Mouse (Mus musculus): ENCODE results near the gene Gm14412.
"Not testable (repeated sequence)": the region's sequence is repeated elsewhere in the genome, so short reads cannot be mapped to it uniquely, and the experiment has no call there.

Gene Gm14412

DNA sequence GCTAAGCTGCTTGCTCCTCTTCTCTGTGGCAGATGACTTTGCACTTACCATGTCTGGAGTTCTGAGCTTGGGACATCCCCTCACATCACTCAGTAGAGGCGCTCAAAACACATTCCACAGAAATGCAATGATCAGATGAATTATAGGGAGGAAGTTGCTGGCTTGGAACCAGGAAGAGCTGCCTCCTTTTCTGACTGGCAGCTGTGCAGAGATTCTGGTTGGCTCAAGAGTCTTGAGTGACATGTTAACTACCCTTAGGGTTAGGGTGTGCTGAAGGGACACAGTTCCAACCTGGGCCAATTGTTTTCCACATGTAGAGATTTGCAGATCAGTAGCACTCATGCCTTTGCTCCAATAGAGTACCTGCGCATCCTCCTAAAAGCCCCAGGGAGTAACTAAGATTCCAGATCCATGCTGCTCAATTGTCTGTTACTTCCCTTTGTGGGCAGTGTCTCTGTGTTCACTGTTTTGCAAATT, at the start of gene Gm14412:
Gm14412 (minus strand) TSS at position 51 of the 477 bp plus-strand sequence.
- not testable (repeated sequence) for DNase-seq (ENCODE audit: low spot score in 2 of 2)

DNA sequence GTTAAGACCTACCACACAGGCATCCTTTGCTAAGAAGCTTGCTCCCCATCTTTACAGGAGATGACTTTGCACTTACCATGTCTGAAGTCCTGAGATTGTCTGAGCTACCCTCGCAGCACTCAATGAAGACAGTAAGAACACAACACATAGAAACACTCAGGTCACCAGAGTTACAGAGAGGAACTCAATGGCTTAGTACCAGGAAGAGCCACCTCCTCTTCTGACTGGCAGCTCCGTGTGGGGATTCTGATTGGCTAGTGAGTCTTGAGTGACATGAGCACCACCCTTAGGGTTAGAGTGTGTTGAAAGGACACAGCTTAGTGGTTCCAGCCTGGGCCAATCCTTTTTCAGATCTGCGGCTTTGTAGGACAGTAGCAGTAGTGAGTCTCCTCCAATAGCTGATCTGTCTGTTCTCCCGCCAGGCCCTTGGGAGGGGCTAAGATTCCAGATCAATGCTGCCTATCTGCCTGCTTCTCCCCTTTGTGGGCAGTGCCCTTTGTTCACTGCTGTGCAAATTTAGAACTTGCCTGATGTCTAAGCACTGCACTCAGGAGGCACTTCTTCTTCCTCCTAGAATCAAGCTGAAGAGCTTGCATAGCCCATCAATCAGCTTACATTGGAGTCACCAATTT, 5.7 kb upstream of the Gm14412 start:
- DNase-seq (ENCODE audit: low spot score in 2 of 2), result not testable (repeated sequence)

DNA sequence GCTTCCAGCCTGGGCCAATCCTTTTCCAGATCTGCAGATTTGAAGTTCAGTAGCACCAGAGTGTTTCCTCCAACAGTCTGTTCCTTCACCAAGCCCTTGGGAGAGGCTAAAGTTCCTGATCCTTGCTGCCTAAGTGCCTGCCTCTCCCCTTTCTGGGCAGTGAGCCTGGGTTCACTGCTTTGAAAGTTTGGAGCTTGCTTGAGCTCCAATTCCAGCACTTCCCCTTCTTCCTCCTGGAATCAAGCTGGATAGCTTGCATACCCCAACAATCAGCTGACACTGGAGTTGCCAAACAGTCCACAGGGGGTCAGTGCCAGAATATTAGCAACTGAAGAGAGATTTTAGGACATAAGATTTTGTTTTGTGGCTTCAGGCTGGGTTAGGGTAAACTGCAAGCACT, 2.7 kb downstream of the Gm14412 start:
- not testable (repeated sequence) for DNase-seq (ENCODE audit: low spot score in 2 of 2)

DNA sequence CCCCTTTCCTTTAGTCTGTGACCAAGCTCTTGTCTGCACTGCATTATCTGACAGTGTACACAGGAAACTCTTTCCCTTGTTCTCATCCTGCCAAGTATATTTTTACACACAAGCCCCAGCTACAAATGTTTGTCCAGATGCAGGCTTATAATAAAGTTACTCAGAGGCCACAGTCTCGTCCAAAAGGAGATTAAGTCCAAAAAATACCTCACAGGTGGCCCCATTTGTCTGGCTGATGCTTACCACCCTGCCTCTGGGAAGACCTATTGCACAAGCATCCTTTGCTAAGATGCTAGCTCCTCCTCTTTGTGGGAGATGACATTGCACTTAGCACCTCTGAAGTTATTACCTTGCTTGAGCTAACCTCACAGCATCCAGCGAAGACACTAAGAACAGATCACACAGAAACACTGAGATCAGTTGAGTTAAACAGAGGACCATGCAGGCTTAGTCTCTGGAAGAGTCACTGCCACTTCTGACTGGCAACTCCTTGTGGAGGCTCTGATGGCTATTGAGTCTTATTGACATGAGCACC, 3.3 kb downstream of the Gm14412 start:
- DNase-seq (ENCODE audit: low spot score in 2 of 2), result not testable (repeated sequence)

DNA sequence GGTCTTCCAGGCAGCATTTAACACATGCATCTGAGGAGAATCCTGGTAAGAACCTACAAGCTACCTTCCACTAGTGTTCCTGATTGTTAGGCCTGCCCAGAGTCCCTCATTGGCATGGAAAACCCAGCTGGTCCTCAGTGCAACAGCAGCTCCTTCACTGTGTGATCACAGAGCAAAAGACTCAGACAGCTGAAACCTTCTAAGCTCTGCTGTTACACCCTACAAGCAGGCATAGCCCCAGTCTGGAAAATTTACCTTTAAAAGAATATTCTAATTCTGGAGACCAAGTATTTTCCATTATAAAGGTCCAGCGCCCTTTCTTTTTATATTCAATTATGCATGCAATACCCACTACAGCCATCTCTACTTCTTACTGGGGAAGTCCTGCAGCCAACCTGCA, 5.1 kb downstream of the Gm14412 start:
- DNase-seq (ENCODE audit: low spot score in 2 of 2), result no peak

DNA sequence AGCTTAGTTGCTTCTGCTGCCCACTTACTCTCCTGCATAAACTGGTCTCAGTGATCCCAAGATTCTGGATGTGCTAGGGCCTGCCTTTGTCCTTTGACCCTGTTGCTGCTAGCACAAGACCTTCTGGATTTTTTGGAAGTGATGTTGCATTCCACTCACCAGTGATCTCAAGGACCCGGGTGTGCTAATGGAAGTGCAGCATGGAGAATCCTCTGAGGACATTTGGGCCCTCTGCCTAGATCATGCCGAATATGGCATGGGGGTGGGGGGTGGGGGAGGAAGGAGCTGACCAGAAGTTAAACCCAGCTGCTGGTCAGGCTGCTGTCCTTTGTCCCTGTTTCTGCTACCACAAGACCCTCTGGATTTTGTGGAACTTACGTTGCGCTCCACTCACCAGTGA, 14.5 kb downstream of the Gm14412 start:
- DNase-seq (ENCODE audit: low spot score in 2 of 2), result not testable (repeated sequence)

DNA sequence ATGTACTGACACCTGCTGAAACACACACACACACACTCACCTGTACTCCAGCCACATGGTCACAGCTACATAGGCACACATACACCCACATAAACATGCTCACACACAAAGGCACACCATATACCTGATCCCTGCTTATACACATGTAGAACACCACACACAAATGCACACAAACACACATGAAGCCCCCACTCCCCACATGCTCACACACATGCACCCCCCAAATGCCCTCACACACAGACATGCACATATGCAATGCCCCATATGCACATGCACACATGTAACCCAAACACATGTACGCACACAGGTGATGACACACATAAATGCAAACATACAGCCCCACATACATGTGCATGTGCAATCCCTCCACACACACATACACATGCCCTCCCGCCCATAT, 19.1 kb downstream of the Gm14412 start:
- DNase-seq (ENCODE audit: low spot score in 2 of 2), result not testable (repeated sequence)

DNA sequence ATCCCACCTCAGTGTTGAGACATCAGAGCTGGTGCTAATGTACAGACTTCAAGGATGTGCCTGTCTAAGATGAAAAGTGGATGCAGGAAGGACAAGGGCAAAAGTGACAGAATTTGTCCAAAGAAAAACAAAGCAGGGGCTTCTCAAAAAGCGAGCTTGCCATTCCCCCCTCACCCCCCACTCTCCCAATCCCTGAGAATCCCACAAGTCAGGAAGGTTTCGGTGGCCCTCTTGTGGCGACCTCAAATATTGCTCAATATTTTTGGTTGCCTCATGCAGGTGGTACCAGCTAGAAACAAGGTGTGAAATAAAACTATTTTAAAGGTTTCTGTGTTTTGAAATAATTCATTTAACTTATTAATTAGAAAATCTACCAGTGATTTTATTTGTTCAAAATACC, 40.4 kb downstream of the Gm14412 start:
- DNase-seq (ENCODE audit: low spot score in 2 of 2), result not testable (repeated sequence)

DNA sequence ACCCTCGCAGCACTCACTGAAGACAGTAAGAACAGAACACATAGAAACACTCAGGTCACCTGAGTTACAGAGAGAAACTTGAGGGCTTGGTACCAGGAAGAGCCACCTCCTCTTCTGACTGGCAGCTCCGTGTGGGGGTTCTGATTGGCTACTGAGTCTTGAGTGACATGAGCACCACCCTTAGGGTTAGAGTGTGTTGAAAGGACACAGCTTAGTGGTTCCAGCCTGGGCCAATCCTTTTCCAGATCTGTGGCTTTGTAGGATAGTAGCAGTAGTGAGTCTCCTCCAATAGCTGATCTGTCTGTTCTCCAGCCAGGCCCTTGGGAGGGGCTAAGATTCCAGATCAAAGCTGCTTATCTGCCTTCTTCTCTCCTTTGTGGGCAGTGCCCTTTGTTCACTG, 46.4 kb downstream of the Gm14412 start:
- DNase-seq (ENCODE audit: low spot score in 2 of 2), result not testable (repeated sequence)

DNA sequence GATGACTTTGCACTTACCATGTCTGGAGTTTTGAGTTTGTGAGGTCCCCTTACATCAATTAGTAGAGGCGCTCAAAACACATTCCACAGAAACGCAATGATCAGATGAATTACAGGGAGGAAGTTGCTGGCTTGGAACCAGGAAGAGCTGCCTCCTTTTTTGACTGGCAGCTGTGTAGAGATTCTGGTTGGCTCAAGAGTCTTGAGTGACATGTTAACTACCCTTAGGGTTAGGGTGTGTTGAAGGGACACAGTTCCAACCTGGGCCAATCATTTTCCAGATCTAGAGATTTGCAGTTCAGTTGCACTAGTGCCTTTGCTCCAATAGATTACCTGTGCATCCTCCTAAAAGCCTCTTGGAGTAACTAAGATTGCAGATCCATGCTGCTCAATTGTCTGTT, 51.9 kb downstream of the Gm14412 start:
- DNase-seq (ENCODE audit: low spot score in 2 of 2), result not testable (repeated sequence)

DNA sequence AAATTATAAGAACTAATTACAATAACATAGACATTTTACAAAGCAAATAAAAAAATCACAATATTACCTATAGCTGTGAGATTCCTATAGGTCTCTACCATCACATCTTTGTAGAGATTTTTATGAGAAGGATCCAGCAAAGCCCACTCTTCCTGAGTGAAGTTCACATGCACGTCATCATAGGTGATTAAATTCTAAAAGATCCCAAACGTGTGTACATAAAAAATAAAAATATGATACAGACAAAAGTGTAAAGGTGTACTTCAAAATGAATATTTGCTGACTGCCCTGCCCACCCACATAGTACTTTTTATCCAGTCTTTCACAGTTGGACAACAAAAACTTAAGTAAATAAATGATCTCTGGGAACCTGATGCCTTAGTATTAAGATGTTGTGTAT, 57.2 kb downstream of the Gm14412 start, which contains the start of gene Gm14409:
Gm14409 (minus strand) TSS at position 101 of the 400 bp plus-strand sequence.
- DNase-seq (ENCODE audit: low spot score in 2 of 2), result not testable (repeated sequence)
